Mouse (Mus musculus): ENCODE measurements around the gene Nrbp1.

DNA sequence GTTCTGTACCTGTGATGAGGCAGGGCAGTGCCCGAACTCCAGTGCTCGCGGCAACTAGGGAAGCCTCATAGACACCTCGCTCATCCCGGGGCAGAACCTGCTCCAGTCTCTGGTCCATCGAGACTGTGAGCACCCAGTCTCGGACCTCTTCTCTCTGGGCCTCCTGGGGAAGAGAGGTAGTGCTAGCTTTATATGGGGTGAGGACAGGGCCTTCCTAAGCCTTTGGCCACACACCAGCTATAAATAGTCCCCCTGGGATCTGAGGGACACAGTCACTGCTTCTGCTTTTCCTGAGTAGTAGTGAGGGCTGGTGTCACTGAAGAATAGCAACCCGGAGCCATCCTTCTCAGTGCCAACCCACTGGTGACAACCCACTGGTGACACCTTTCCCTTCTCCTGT is 13.1 kb downstream of the Nrbp1 start:
- TF ChIP-seq CTCF (IDR thresholded peaks at IDR 0.05; ENCODE audit: borderline replicate concordance, insufficient read depth, low read depth, low read length) (no peak), POLR2A (IDR thresholded peaks at IDR 0.05; ENCODE audit: borderline replicate concordance, insufficient read depth, low read length) (no peak)

Measured in cerebellum, adult 2 months (tissue).